Mouse (Mus musculus): ENCODE measurements around the gene Cuedc1. TPM values are rescaled to one million over a fixed set of nuclear protein-coding genes. Genes with fewer than 3 reads are reported as not detected.

Gene Cuedc1
- polyA plus RNA-seq, 1 experiment from 2014 or later = 37.8 TPM

GRCm38 (mm10) chr11:88241468-88242301, 143.8 kb downstream of the Cuedc1 start:
- Histone ChIP-seq H3K27ac (peak overlapping the region; percentile 62), H3K36me3 (replicated peaks; ENCODE audit: control insufficient read depth, insufficient read depth) (no peaks in the 10 kb centered on the region), H3K27me3 (ENCODE audit: control insufficient read depth, insufficient read depth, low read length) (no peaks in the 10 kb centered on the region), H3K4me1 (replicated peaks; ENCODE audit: control insufficient read depth, insufficient read depth, low read length) (peaks cover 12% of the 10 kb centered on the region), H3K4me2 (replicated peaks) (no peak overlapping the region), H3K9me3 (ENCODE audit: control insufficient read depth, low read length) (no peaks in the 10 kb centered on the region), H3K4me3 (replicated peaks; ENCODE audit: low read length) (no peak overlapping the region), H3K9ac (no peak overlapping the region)
- DNase-seq (ENCODE audit: low spot score) (no peak), ATAC-seq (ENCODE audit: low FRiP score) (no peak)
- WGBS = 30% methylated on average over 12 of the region's 12 CpGs

Other genes with a start within 250 kb of the Cuedc1 start
- gene Mks1, start 244.8 kb upstream of the Cuedc1 start, polyA plus RNA-seq (2014; fragmentation: Nextera tagmentation; extraction: Ambion mirVana) = 7.8 and 10.9 TPM in 2 replicates
- 0.27 TPM in 1 of 2 replicates, not detected in the other for gene Epx, start 222.5 kb upstream of the Cuedc1 start, polyA plus RNA-seq (2014; fragmentation: Nextera tagmentation; extraction: Ambion mirVana)
- not detected in 2 replicates for gene Olfr462, start 205.8 kb upstream of the Cuedc1 start, polyA plus RNA-seq (2014; fragmentation: Nextera tagmentation; extraction: Ambion mirVana)
- not detected in 2 replicates for gene Olfr463, start 200.7 kb upstream of the Cuedc1 start, polyA plus RNA-seq (2014; fragmentation: Nextera tagmentation; extraction: Ambion mirVana)
- gene Olfr464, start 177.1 kb upstream of the Cuedc1 start, polyA plus RNA-seq (2014; fragmentation: Nextera tagmentation; extraction: Ambion mirVana) = 0.26 TPM in 1 of 2 replicates, not detected in the other
- gene Dynll2, start 110.5 kb upstream of the Cuedc1 start, polyA plus RNA-seq (2014; fragmentation: Nextera tagmentation; extraction: Ambion mirVana) = 30.1 and 32.8 TPM in 2 replicates
- 252 and 290 TPM in 2 replicates for gene Srsf1, start 50.7 kb upstream of the Cuedc1 start, polyA plus RNA-seq (2014; fragmentation: Nextera tagmentation; extraction: Ambion mirVana)
- gene Vezf1, start 29.8 kb upstream of the Cuedc1 start, polyA plus RNA-seq (2014; fragmentation: Nextera tagmentation; extraction: Ambion mirVana) = 48.3 and 50.2 TPM in 2 replicates
- gene Mrps23, start 106.3 kb downstream of the Cuedc1 start, polyA plus RNA-seq (2014; fragmentation: Nextera tagmentation; extraction: Ambion mirVana) = 67.8 and 68.7 TPM in 2 replicates
- 0.37 TPM in 1 of 2 replicates, not detected in the other for gene Ccdc182, start 196.0 kb downstream of the Cuedc1 start, polyA plus RNA-seq (2014; fragmentation: Nextera tagmentation; extraction: Ambion mirVana)

Measured in hindbrain, embryonic 14.5 days (tissue).